Mouse (Mus musculus) limb, embryonic 12.5 days (tissue): ENCODE results near the gene Llgl2. TPM values are rescaled to one million over a fixed set of nuclear protein-coding genes. Genes with fewer than 3 reads are reported as not detected.
A peak's percentile ranks its signal among the peaks of the same experiment; 100 is the strongest.

Source experiments
- ATAC-seq: fragments of 200-750 bp; cut with Nextera tagmentation; 2 replicates; pipeline ENCODE4 v1.8.0; 2017; ENCODE audit warnings: low read depth, moderate TSS enrichment; ENCODE audit not compliant: insufficient number of reproducible peaks, insufficient read depth, low FRiP score, low TSS enrichment
- H3K27ac ChIP-seq: fragments of 300-500 bp; sonication (generic); 2 replicates; pipeline ENCODE4 v1.5.1; 2016; ENCODE audit warnings: mild to moderate bottlenecking, moderate library complexity
- H3K27me3 ChIP-seq: fragments of 300-500 bp; sonication (generic); 2 replicates; pipeline ENCODE4 v1.6.1; 2016; ENCODE audit warnings: mild to moderate bottlenecking, moderate library complexity
- H3K36me3 ChIP-seq: fragments of 300-500 bp; sonication (generic); 2 replicates; pipeline ENCODE4 v1.6.1; 2016; ENCODE audit warnings: mild to moderate bottlenecking, moderate library complexity
- H3K4me1 ChIP-seq: fragments of 300-500 bp; sonication (generic); replicated peaks from 2 replicates; pipeline ENCODE4 v1.6.1; 2016
- H3K4me2 ChIP-seq: fragments of 300-500 bp; sonication (generic); 2 replicates; pipeline ENCODE4 v1.6.1; 2016; ENCODE audit warnings: mild to moderate bottlenecking, moderate library complexity
- H3K4me3 ChIP-seq: fragments of 300-500 bp; sonication (generic); replicated peaks from 2 replicates; pipeline ENCODE4 v1.5.1; 2016; ENCODE audit warnings: mild to moderate bottlenecking
- H3K9ac ChIP-seq: fragments of 300-500 bp; sonication (generic); replicated peaks from 2 replicates; pipeline ENCODE4 v1.6.1; 2016; ENCODE audit warnings: mild to moderate bottlenecking, moderate library complexity
- H3K9me3 ChIP-seq: fragments of 300-500 bp; sonication (generic); 2 replicates; pipeline ENCODE4 v1.6.1; 2016; ENCODE audit warnings: mild to moderate bottlenecking, moderate library complexity
- WGBS: fragments of 180-500 bp; shearing (Covaris S2); methylation state at CpG from one replicate; pipeline ENCODE4 v1.1.7; 2016; 5-methylcytosine and 5-hydroxymethylcytosine counted together
- polyA plus RNA-seq: library from polyadenylated mRNA; unstranded; fragments of >200 nt; fragmentation: Nextera tagmentation; extraction: Ambion mirVana; gene quantifications from 2 replicates; pipeline ENCODE4 v1.2.1, GENCODE M21; 2016

Gene Llgl2
- polyA plus RNA-seq, 1 experiment from 2014 or later, result 6.3 TPM

DNA sequence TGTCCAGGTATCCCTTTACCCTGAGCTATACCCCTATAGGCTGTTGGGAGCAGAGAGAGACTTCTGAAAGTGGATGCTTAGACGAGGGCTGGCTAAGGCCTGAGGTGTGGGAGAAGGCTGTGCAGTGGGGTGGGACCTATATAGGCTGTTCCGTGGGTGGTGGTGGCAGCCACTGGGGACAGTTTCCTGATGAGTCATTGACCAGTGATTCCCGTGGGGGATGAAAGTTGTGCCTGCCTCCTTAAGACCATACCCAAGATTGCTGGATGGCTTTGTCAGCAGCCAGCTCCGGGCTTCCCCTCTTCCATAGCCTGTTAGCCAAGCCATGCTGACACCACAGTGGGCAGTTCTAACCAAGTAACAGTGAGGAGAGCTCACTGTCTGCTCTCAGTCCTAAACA is 2.8 kb upstream of the Llgl2 start:
- ATAC-seq, result no peak
- Histone ChIP-seq H3K27me3 (peaks cover 31% of the 10 kb centered on the region), H3K4me1 (peaks cover 18% of the 10 kb centered on the region), H3K9me3 (no peaks in the 10 kb centered on the region), H3K36me3 (peaks cover 53% of the 10 kb centered on the region), H3K4me2 (no peak overlapping the region), H3K4me3 (no peak overlapping the region), H3K9ac (no peak overlapping the region), H3K27ac (no peak overlapping the region)
- WGBS, result 84% methylated on average over 4 of the region's 4 CpGs

DNA sequence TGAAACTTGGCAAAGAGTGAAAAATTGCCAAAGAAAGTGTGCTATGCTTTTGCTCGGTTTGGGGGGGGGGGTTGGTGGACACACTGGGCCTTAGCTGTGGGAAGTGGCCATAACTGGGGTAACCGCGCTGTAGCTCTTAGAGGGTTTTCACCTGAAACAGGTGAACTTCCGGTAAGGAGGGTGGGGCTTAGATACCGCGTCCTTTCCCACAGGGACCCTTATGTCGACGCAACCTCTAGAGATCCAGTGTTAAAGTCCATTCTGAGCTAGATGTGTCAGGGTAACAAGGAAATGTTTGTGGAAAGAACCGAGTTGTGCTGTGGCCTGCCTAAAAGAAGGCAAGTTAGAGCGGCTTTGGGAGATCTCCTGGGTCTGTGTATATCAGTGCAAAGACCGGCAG is 964 bp downstream of the Llgl2 start:
- Histone ChIP-seq H3K36me3 (peaks cover 31% of the 10 kb centered on the region), H3K4me2 (peak overlapping the region; percentile 93), H3K27ac (no peak overlapping the region), H3K4me1 (peaks cover 24% of the 10 kb centered on the region), H3K27me3 (peaks cover 39% of the 10 kb centered on the region), H3K9ac (peak overlapping the region; percentile 65; the same call in 1 of the 2 replicates), H3K9me3 (no peaks in the 10 kb centered on the region), H3K4me3 (peak overlapping the region; percentile 60)
- ATAC-seq, result no peak
- WGBS, result 19% methylated on average over 11 of the region's 11 CpGs

DNA sequence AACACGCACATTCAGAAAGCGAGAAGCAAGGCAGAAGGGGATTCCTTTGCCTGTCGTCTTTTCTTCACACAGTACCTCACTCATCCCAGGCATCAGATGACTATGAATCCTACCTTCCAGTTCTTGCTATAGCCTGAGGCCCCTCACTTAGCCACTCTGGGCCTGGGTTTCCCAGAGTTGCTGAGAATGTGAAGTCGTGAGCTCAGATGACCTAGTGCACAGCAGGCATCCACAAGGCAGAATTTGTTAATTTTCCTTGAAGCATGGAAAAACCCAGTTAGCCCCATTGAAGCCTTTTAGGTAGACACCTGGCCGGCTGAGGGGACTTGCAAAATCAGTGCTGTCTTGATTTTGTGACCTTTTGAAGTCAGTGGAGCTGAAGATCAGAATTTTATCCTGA is 2.6 kb downstream of the Llgl2 start:
- Histone ChIP-seq H3K9me3 (no peaks in the 10 kb centered on the region), H3K36me3 (peaks cover 14% of the 10 kb centered on the region), H3K4me1 (peaks cover 35% of the 10 kb centered on the region), H3K27ac (no peak overlapping the region), H3K9ac (no peak overlapping the region), H3K4me3 (no peak overlapping the region), H3K27me3 (peaks cover 54% of the 10 kb centered on the region), H3K4me2 (no peak overlapping the region)
- ATAC-seq, result no peak
- 49% methylated on average over 5 of the region's 5 CpGs for WGBS

DNA sequence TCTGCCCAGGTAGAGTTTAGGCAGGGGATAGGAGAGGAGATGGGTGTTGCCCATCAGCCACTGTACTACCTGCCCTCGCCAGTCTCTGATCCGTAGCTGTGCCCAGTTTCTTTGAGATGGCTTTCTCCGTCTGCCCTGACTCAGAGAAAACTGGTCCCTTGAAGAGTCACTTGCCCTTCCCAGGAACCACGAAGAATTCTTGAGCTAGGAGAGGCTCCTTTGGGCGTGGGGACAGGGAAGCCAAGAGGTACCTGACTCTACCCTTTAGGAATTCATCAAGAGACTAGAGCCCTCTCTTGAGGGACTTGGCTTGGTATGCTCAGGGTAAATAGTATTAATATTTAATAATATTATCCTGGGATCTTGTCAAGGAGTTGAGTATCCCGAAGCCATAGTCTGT is 3.8 kb downstream of the Llgl2 start:
- no peak for ATAC-seq
- no peak overlapping the region for H3K4me2 ChIP-seq
- peaks cover 2% of the 10 kb centered on the region for H3K36me3 ChIP-seq
- peaks cover 58% of the 10 kb centered on the region for H3K27me3 ChIP-seq
- H3K27ac ChIP-seq, result no peak overlapping the region
- no peak overlapping the region for H3K9ac ChIP-seq
- 87% methylated on average over 6 of the region's 6 CpGs for WGBS
- no peaks in the 10 kb centered on the region for H3K9me3 ChIP-seq
- H3K4me3 ChIP-seq, result no peak overlapping the region
- peaks cover 46% of the 10 kb centered on the region for H3K4me1 ChIP-seq

DNA sequence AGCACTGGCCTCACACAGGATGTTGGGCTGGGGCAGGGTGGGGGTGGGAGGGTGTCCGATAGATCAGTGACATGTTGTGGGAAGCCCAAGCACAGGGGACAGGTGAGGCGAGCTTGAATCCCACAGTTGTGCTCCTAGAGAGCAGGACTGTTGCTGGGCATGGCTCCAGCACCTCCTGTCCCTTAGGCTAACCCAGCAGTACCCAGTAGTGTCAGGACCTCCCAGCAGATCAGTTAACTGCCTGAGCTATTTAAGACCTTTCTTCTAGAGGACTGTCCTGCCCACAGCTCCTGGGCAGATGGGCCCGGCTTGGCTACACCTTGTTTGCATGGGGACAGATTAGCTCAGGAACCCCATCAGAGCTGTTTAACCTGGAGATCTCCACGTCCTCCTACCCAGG is 5.2 kb downstream of the Llgl2 start:
- Histone ChIP-seq H3K27ac (no peak overlapping the region), H3K4me2 (no peak overlapping the region), H3K27me3 (peaks cover 46% of the 10 kb centered on the region), H3K36me3 (no peaks in the 10 kb centered on the region), H3K9ac (no peak overlapping the region), H3K9me3 (no peaks in the 10 kb centered on the region), H3K4me1 (peaks cover 52% of the 10 kb centered on the region), H3K4me3 (no peak overlapping the region)
- WGBS, result 57% methylated on average over 4 of the region's 4 CpGs
- ATAC-seq, result no peak

DNA sequence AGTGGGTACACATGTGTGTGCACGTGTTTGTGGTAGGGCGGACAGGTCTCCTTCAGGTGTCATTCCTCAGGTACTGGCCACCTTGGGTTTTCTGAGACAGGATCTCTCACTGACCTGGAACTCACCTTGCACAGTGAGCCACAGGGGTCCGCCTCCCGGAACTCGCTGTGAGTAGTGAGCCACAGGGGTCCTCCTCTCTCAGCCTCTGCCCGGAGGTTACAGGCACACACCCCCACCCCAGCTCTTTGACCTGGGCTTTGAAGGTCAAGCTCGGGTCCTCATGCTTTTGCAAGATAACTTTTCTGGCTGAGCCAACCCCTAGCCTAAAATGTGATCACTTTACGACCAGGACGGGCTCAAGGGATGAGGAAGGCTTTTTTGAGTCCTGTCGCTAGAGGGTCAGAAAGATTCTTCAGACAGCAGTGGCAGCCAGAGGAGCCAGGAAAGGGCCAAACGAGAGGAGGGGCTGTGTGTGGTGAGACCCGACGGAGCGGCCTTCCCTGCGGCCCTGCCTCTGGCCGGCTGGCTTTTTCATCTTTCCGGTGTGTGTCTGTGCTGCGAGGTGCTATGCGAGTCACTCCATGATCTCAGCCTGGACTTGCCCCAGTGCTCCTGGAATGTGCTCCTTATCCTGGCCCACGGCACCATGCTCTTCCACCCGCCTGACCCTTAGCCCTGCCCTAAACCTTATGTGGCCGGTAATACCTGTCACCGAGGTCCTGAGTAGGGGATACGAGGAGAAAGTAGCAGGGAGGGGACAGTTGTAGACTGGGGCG is 6.9 kb downstream of the Llgl2 start:
- Histone ChIP-seq H3K4me1 (peaks cover 60% of the 10 kb centered on the region), H3K4me2 (peak overlapping the region; percentile 4; the same call in 1 of the 2 replicates), H3K27ac (no peak overlapping the region), H3K9ac (no peak overlapping the region; the same call in 1 of the 2 replicates), H3K9me3 (no peaks in the 10 kb centered on the region), H3K27me3 (peaks cover 29% of the 10 kb centered on the region), H3K4me3 (no peak overlapping the region), H3K36me3 (no peaks in the 10 kb centered on the region)
- whole genome bisulfite sequencing, result 18% methylated on average over 25 of the region's 25 CpGs
- no peak for ATAC-seq

DNA sequence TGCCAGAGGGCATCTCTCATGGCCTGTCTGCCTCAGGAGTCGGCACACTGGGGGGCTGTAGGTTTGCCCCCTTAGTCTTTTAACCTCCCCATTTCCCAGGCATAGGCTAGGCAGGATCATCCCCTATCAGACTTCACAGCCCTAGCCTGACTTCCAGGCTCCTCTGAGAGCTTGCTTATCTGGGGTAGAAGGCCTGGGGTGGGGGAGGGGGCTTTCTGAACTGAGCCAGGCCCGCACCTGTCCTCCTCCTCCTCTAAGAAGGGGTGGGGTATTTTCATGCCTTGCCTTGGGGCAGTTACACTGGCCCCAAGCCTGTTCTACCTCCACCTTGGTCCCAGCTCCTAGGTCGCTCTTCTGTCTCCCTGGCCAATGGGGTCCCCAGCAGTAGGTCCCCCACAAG is 7.7 kb downstream of the Llgl2 start:
- 38% methylated on average over 3 of the region's 3 CpGs for WGBS
- H3K27me3 ChIP-seq, result peaks cover 25% of the 10 kb centered on the region
- H3K9ac ChIP-seq, result no peak overlapping the region
- no peaks in the 10 kb centered on the region for H3K9me3 ChIP-seq
- H3K27ac ChIP-seq, result no peak overlapping the region
- H3K36me3 ChIP-seq, result no peaks in the 10 kb centered on the region
- 0 out of 2 replicates have a peak overlapping the region, but pooled peaks have one; percentile 4 for H3K4me2 ChIP-seq
- no peak for ATAC-seq
- H3K4me1 ChIP-seq, result peaks cover 60% of the 10 kb centered on the region
- H3K4me3 ChIP-seq, result no peak overlapping the region

DNA sequence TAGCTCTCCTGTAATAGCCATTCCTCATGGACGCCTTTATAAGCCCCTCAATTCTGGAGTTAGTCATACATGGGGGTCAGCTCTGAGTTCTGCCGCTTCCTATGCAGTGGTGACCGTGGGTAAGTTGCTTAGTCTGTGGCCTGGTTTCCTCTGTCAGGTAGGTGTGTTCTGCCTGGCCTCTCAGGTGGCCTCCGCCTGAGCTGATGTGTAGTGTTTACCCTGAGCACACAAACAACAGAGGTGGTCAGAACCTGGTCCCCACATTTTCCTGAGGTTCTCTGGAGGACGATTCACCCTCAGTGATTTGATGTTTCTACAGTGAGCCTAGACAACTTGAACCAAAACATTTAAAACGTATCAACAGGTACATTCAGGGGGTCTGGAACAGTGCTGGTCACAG is 8.2 kb downstream of the Llgl2 start:
- H3K9me3 ChIP-seq, result no peaks in the 10 kb centered on the region
- no peak overlapping the region for H3K9ac ChIP-seq
- no peak for ATAC-seq
- H3K4me1 ChIP-seq, result peaks cover 60% of the 10 kb centered on the region
- WGBS, result 49% methylated on average over 6 of the region's 6 CpGs
- H3K4me3 ChIP-seq, result no peak overlapping the region
- peaks cover 20% of the 10 kb centered on the region for H3K27me3 ChIP-seq
- peak overlapping the region; percentile 47 for H3K27ac ChIP-seq
- no peak overlapping the region; the same call in 1 of the 2 replicates for H3K4me2 ChIP-seq
- no peaks in the 10 kb centered on the region for H3K36me3 ChIP-seq

DNA sequence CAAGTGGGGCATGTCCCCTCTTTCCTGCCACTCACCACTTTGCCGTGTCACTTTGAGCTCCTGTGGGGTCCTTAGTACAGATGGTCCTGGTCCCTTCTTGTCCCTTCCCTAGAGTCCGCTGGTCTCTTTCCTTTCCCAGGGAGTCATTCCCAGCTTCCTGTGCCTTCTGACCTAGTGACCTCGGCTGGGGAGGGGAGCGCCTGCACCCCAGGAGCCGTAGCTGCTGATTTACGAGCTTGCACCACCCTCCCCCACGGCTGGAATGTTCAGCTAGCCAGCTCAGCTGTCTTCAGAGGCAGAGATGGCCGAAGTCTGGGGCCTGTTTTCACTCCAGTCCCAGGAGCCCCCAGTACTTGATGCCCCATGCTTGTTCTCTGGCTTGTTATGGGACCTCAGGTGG is 8.7 kb downstream of the Llgl2 start:
- 7% methylated on average over 8 of the region's 8 CpGs for WGBS
- Histone ChIP-seq H3K9me3 (no peaks in the 10 kb centered on the region), H3K27me3 (peaks cover 20% of the 10 kb centered on the region), H3K4me1 (peaks cover 60% of the 10 kb centered on the region), H3K4me3 (no peak overlapping the region), H3K27ac (peak overlapping the region; percentile 47), H3K36me3 (no peaks in the 10 kb centered on the region), H3K9ac (no peak overlapping the region; the same call in 1 of the 2 replicates), H3K4me2 (peak overlapping the region; percentile 13)
- 0 out of 2 replicates have a peak, but pooled peaks have one; percentile 30 for ATAC-seq

DNA sequence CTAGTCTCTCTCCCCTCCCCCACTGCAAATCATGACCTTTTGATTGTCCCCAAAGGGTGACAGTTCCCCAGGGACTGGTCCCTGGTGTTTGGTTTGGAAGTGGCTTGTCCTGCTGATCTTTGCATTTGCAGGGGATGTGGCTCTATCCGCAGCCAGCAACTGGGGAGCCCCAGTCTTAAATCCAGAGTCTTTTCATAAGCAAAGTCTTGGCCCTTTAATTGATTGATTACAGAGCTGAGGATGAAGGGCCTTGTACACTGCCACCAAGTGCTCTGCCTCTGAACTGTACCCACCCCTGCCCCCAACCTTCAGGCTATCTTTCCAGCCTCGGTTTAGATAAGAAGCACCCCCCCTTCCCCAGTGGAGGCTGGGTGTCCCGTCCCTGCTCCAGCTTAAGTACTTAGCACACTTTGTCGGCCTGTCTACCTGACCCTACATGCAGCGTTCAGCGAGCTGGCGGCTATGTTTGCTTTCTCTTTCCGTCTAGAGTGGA is 9.2 kb downstream of the Llgl2 start:
- no peaks in the 10 kb centered on the region for H3K9me3 ChIP-seq
- peak overlapping the region; percentile 13 for H3K4me2 ChIP-seq
- peak overlapping the region; percentile 47 for H3K27ac ChIP-seq
- no peak for ATAC-seq
- H3K27me3 ChIP-seq, result peaks cover 20% of the 10 kb centered on the region
- H3K36me3 ChIP-seq, result no peaks in the 10 kb centered on the region
- 9% methylated on average over 8 of the region's 8 CpGs for WGBS
- H3K4me1 ChIP-seq, result peaks cover 60% of the 10 kb centered on the region
- no peak overlapping the region for H3K4me3 ChIP-seq
- peak overlapping the region; percentile 18; the same call in 1 of the 2 replicates for H3K9ac ChIP-seq

DNA sequence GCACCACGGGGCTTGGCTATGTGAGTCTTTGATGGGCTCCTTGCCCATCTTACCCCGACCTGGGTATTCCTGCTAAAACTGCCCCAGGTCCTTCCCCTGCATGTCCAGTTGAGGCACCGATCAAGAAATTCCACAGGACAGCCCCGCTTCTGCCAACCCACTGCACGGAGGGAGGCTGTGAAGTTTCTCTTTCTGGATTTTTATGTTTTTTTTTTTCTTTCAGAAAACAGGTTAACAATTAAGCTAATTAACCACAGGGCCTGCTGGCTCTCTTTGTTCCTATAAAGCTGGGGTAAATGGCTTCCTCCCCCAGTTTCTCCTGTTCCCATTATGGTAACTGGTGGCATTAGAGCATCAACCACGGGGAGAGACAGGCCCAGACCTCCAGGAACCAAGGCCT is 10.2 kb downstream of the Llgl2 start:
- 43% methylated on average over 6 of the region's 6 CpGs for WGBS
- H3K9ac ChIP-seq, result no peak overlapping the region
- no peak for ATAC-seq
- peaks cover 20% of the 10 kb centered on the region for H3K27me3 ChIP-seq
- H3K4me1 ChIP-seq, result peaks cover 63% of the 10 kb centered on the region
- H3K27ac ChIP-seq, result no peak overlapping the region
- no peak overlapping the region for H3K4me3 ChIP-seq
- no peaks in the 10 kb centered on the region for H3K36me3 ChIP-seq
- H3K4me2 ChIP-seq, result no peak overlapping the region
- no peaks in the 10 kb centered on the region for H3K9me3 ChIP-seq
